Mouse (Mus musculus) midbrain, postnatal 0 days (tissue): ENCODE results near the gene Nav2. TPM values are rescaled to one million over a fixed set of nuclear protein-coding genes. Genes with fewer than 3 reads are reported as not detected.

Experiments
- ATAC-seq: fragments of 200-750 bp; cut with Nextera tagmentation; 2 replicates; pipeline ENCODE4 v1.8.0; 2017; ENCODE audit warnings: moderate number of reproducible peaks, mild to moderate bottlenecking, moderate TSS enrichment, moderate library complexity; ENCODE audit not compliant: low FRiP score
- DNase-seq: peaks from one replicate; pipeline ENCODE4 v3.0.0-alpha.2; 2015; ENCODE audit warnings: low spot score
- H3K27ac ChIP-seq: fragments of 300-500 bp; sonication (generic); 2 replicates; pipeline ENCODE4 v1.5.1; 2014; ENCODE audit warnings: low read depth, mild to moderate bottlenecking, low read length, mixed read lengths
- H3K27me3 ChIP-seq: fragments of 300-500 bp; sonication (generic); 2 replicates; pipeline ENCODE4 v1.6.1; 2014; ENCODE audit warnings: low read length, control low read depth, mixed read lengths; ENCODE audit not compliant: insufficient read depth
- H3K36me3 ChIP-seq: fragments of 300-500 bp; sonication (generic); 2 replicates; pipeline ENCODE4 v1.6.1; 2014; ENCODE audit warnings: low read length, control low read depth, mixed read lengths; ENCODE audit not compliant: insufficient read depth
- H3K4me1 ChIP-seq: fragments of 300-500 bp; sonication (generic); 2 replicates; pipeline ENCODE4 v1.6.1; 2014; ENCODE audit warnings: mild to moderate bottlenecking, control low read depth, antibody characterized with exemption, low read length, mixed read lengths; ENCODE audit not compliant: insufficient read depth
- H3K4me2 ChIP-seq: fragments of 300-500 bp; sonication (generic); 2 replicates; pipeline ENCODE4 v1.6.1; 2014; ENCODE audit warnings: low read depth, mild to moderate bottlenecking, low read length, mixed read lengths; ENCODE audit not compliant: poor library complexity, severe bottlenecking
- H3K4me3 ChIP-seq: fragments of 300-500 bp; sonication (generic); 2 replicates; pipeline ENCODE4 v1.5.1; 2014; ENCODE audit warnings: low read depth, mild to moderate bottlenecking, low read length, moderate library complexity
- H3K9ac ChIP-seq: fragments of 300-500 bp; sonication (generic); replicated peaks from 2 replicates; pipeline ENCODE4 v1.6.1; 2014; ENCODE audit warnings: mild to moderate bottlenecking, low read length, moderate library complexity, mixed read lengths; ENCODE audit not compliant: poor library complexity, severe bottlenecking
- H3K9me3 ChIP-seq: fragments of 300-500 bp; sonication (generic); 2 replicates; pipeline ENCODE4 v1.6.1; 2016; ENCODE audit warnings: low read length, control low read depth
- CTCF ChIP-seq: IDR thresholded peaks from 2 replicates; pipeline ENCODE4 v1.5.1; 2016; ENCODE audit warnings: antibody characterized with exemption, mild to moderate bottlenecking
- WGBS: fragments of 180-500 bp; shearing (Covaris S2); extraction: QIAGEN DNeasy Blood & Tissue Kit; methylation state at CpG from one replicate; pipeline ENCODE4 v1.1.7; 2014; 5-methylcytosine and 5-hydroxymethylcytosine counted together
- polyA plus RNA-seq: library from polyadenylated mRNA; unstranded; fragments of >200 nt; fragmentation: Nextera tagmentation; extraction: Ambion mirVana; gene quantifications from 2 replicates; pipeline ENCODE4 v1.2.1, GENCODE M21; 2015
- total RNA-seq: library from RNA; depleted of rRNA; stranded (reverse); fragments of >200 nt; gene quantifications from 2 replicates; pipeline ENCODE4 v1.2.3, GENCODE M21; 2014

Gene Nav2
- total and polyA plus RNA-seq, 2 experiments from 2014 or later, result 18.3 to 53.8 TPM

DNA sequence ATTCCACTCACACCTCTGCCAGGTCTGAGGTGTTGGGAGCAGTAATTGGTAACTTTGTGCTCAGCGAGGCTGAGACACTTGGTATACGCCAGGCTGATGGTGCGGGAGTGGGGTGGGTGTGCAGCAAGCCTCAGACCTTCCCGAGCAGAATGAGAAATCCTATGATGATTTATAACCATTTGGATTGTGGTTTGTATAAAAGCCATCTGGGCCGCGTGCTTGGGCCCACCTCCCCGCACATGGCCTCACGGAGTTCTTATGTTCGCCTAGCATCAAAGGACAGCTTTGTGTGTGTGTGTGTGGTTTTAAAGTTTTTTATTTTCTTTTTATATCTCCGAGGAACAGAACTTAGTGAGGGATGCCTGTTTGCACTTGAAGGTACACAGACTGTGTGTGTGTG, 474.4 kb downstream of the Nav2 start:
- no peak for TF ChIP-seq CTCF
- no peak for ATAC-seq
- Histone ChIP-seq H3K4me3 (no peak overlapping the region), H3K9me3 (no peaks in the 10 kb centered on the region), H3K4me1 (no peaks in the 10 kb centered on the region), H3K36me3 (no peaks in the 10 kb centered on the region), H3K4me2 (no peak overlapping the region), H3K9ac (no peak overlapping the region), H3K27me3 (no peaks in the 10 kb centered on the region), H3K27ac (no peak overlapping the region)
- DNase-seq, result no peak
- WGBS, result 71% methylated on average over 10 of the region's 10 CpGs

DNA sequence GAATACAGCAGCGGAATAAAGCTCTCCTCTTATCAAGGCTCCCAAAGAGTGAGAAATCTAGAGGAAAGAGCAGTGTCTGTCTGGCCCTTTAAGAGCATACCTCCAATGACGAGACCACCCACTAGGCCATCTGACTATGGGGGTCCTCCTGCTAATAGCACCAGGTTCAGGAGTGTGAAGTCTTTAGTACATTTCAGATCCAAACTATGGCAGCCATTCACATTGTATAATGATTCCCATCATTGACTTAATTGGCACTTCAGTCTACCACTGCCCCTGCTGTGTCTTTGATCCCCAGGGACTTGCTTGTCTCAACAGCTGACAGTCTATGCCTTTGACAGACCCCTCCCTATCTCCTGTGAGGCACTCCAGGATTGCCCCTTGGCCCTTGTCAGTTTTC, 479.6 kb downstream of the Nav2 start:
- Histone ChIP-seq H3K27ac (no peak overlapping the region), H3K4me1 (peaks cover 11% of the 10 kb centered on the region), H3K36me3 (no peaks in the 10 kb centered on the region), H3K9me3 (no peaks in the 10 kb centered on the region), H3K4me3 (no peak overlapping the region), H3K4me2 (no peak overlapping the region), H3K9ac (no peak overlapping the region), H3K27me3 (no peaks in the 10 kb centered on the region)
- DNase-seq (no peak), ATAC-seq (no peak)
- TF ChIP-seq CTCF, result no peak
- WGBS, result 61% methylated on average over 2 of the region's 2 CpGs

DNA sequence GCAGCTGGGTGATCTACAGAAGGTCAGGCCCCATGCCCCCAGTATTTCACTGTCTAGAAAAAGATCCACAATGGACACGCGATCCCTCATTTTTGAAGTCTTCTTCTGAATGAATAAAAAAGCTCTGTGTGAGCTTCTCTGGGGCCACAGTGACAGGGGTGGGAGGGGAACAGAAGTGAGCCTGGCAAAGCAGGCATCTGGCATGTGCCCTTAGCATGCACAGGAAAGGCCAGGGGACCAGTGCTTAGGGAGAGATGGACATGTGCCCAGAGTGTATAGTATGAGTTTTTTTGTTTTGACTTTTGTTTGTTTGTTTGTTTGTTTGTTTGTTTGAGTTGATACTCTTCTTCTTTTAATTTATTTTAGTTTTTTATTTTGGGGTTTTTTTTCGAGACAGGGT, 481.8 kb downstream of the Nav2 start:
- Histone ChIP-seq H3K27ac (no peak overlapping the region), H3K9me3 (no peaks in the 10 kb centered on the region), H3K36me3 (no peaks in the 10 kb centered on the region), H3K4me3 (no peak overlapping the region), H3K4me2 (no peak overlapping the region), H3K27me3 (no peaks in the 10 kb centered on the region), H3K4me1 (peaks cover 16% of the 10 kb centered on the region), H3K9ac (no peak overlapping the region)
- TF ChIP-seq CTCF, result no peak
- no peak for DNase-seq
- no peak for ATAC-seq
- WGBS, result 81% methylated on average over 3 of the region's 3 CpGs

DNA sequence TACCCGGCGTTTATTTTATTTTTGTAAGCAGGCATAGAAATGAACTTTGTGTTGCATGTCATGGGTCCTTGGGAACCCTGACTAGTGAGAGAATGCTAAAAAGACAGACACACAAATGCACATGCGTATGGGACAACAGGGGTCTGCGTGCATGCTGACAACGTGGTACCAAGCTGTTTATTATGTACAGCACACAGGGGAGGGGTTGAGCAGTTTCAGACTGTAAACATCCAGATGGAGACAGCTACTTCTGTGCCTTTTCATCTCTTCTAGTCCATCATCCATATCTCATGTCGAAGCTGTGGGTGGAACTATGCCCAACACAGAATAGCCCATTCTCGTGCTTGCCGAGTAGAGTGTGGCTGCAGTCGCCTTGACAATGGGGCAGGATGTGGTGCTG, 482.3 kb downstream of the Nav2 start:
- Histone ChIP-seq H3K36me3 (no peaks in the 10 kb centered on the region), H3K9ac (no peak overlapping the region), H3K4me3 (no peak overlapping the region), H3K27ac (no peak overlapping the region), H3K4me1 (peaks cover 16% of the 10 kb centered on the region), H3K4me2 (no peak overlapping the region), H3K9me3 (no peaks in the 10 kb centered on the region), H3K27me3 (no peaks in the 10 kb centered on the region)
- 73% methylated on average over 9 of the region's 9 CpGs for WGBS
- ATAC-seq (no peak), DNase-seq (no peak)
- no peak for TF ChIP-seq CTCF

DNA sequence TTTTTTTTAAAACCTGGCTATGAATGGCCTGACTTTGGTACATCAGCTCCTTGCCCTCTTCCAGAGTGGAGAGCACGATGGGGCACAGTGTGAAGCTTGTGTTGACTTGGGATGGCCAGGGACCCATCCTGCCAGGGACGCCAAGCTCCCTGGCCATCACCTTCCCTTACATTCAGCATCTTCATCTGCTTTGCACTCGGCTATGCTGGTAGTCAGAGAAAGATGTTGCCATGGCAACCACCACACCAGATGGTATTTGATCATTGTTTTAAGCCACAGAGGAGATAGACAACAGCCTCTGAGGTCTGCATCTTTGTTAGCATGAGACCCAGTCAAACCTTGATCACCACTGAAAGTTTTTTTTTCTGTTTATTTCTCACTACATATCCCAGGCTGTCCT, 483.7 kb downstream of the Nav2 start:
- ATAC-seq (peak; percentile 28; the same call in 1 of the 2 replicates), DNase-seq (peak; percentile 80)
- Histone ChIP-seq H3K9me3 (no peaks in the 10 kb centered on the region), H3K4me3 (no peak overlapping the region), H3K4me1 (peaks cover 18% of the 10 kb centered on the region), H3K9ac (no peak overlapping the region), H3K4me2 (no peak overlapping the region), H3K27ac (no peak overlapping the region), H3K36me3 (no peaks in the 10 kb centered on the region), H3K27me3 (no peaks in the 10 kb centered on the region)
- WGBS, result 39% methylated on average over 3 of the region's 3 CpGs
- TF ChIP-seq CTCF, result no peak

DNA sequence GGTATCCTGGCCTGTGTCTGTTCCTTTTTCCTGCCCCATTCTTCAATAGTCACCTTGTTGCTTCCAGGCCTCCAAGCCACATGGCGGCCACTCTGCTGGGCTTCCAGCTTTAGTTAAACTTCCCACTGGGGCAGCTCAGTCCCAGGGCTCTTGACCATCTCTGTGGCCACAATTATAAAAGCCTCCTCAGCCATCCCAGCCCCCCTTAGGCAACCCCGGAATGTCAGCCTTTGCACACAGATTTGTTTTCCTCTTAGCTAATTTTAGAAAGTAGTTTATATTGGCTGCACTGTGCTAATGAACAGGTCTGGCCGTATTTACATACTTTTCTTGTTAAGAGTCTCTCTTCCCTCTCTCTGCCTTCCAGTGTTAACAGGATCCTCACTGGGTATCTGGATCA, 484.3 kb downstream of the Nav2 start:
- H3K27ac ChIP-seq, result peak overlapping the region; percentile 32
- H3K36me3 ChIP-seq, result no peaks in the 10 kb centered on the region
- H3K4me2 ChIP-seq, result no peak overlapping the region
- no peaks in the 10 kb centered on the region for H3K9me3 ChIP-seq
- H3K27me3 ChIP-seq, result no peaks in the 10 kb centered on the region
- peaks cover 18% of the 10 kb centered on the region for H3K4me1 ChIP-seq
- ATAC-seq (no peak), DNase-seq (no peak)
- WGBS, result 64% methylated on average over 3 of the region's 3 CpGs
- no peak overlapping the region for H3K4me3 ChIP-seq
- TF ChIP-seq CTCF, result no peak
- H3K9ac ChIP-seq, result no peak overlapping the region

DNA sequence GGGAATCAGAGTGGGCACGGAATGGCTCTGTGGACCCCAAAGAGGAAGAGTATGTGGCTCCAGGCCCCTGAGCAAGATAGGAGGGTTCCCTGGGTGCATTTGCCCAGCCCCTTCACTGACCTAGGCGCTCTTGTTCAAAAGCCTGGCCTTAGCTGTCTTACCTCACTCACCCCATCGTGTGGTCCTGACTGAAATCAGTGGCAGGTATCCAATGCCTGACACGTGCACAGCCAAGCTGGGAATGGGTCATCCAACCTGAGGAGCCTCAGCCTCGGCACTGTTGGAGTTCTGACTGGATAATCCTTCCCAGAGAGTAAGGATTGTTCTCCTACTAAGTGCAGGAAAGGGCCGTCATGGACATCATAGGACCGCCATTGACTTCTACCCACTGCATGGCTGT, 485.3 kb downstream of the Nav2 start:
- WGBS, result 88% methylated on average over 7 of the region's 7 CpGs
- H3K4me1 ChIP-seq, result peaks cover 18% of the 10 kb centered on the region
- no peak overlapping the region for H3K27ac ChIP-seq

More for the DNA sequence above, 485.3 kb downstream of the Nav2 start:
- DNase-seq (no peak), ATAC-seq (no peak)
- no peak overlapping the region for H3K9ac ChIP-seq
- no peaks in the 10 kb centered on the region for H3K9me3 ChIP-seq
- H3K4me2 ChIP-seq, result no peak overlapping the region
- no peaks in the 10 kb centered on the region for H3K27me3 ChIP-seq
- H3K4me3 ChIP-seq, result no peak overlapping the region
- no peak for TF ChIP-seq CTCF
- no peaks in the 10 kb centered on the region for H3K36me3 ChIP-seq
